Mouse (Mus musculus) 3134 (cell line): Measurements from ENCODE around the gene Mpzl3.

Source experiments
- DNase-seq: peaks from one replicate; pipeline ENCODE4 v3.0.0-alpha.2; 2011; ENCODE audit warnings: low spot score; ENCODE audit not compliant: insufficient read length; ENCODE audit errors: extremely low read depth

Gene Mpzl3

DNA sequence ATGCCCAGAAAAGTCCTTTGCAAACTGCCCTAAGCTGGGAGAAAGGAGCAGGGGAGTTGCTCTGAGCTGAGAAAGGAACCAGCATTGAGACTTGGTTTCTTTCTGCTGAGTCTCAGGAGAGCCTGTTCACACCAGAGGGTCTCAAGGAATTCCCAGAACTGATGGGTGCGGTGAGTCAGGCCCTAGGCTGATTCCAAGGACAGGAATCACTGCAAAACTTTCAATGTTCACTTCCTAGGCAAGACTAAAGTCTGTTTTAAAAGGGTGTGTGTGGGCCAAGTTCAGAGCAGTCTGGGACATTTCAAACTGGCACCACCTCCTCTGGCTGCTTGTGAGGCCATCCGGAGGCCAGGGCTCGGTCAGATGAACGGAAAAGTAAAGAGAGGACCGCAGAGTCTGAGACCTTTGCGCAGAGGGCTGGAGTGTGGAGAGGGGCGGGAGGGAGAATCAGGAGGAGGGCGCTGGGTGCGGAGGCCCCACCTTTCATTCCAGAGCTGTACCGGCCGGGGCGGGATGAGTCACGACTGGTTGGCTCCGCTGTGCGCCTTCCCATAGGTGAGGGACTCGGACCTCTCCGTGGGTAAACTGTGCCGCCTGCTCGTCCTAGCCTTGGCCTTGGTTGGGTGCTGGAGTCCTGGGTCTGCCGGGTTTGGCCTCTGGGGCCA lies 12.8 kb upstream of the Mpzl3 start:
- DNase-seq: no peak

DNA sequence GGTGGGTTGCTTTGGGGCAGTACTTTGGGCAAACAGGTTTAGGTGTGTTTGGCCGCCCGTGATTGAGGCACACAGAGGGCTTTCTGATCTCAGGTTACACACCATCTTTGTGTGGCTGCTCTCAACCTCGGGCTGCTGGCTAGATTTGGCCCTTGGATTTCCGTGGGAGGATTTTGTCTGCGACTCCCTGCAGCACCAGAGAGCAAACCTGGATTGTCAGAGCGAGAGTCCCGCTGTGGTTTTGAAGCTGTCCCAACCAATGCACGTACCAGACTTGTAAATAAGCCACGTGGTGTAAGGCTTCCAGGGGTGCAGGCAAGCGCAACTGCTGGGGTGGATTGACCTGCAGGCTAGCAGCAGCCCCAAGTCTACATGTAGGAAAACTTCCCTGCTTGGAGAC lies 12.0 kb upstream of the Mpzl3 start:
- DNase-seq: no peak

GRCm38 (mm10) chr9:45046973-45047372 lies 8.0 kb upstream of the Mpzl3 start:
- DNase-seq: no peak

DNA sequence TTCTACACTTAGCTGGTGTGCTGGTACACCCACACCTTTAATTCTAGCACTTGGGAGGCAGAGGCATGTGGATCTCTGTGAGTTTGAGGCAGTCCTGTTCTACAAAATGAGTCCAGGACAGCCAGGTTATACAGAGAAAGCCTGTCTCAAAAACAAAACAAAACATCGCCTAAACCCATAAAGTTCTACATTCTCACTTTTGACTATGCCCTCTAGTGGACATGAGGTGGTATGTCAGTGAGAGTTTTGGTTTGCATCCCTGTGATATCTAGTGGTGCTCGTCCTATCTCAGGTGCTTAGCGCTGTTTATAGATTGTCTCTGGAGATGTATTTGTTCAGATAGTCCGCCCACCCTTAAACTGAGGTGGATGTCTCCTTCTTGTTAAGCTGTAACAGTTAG lies 6.5 kb upstream of the Mpzl3 start:
- DNase-seq: no peak

GRCm38 (mm10) chr9:45049731-45050130 lies 5.3 kb upstream of the Mpzl3 start:
- no peak for DNase-seq

DNA sequence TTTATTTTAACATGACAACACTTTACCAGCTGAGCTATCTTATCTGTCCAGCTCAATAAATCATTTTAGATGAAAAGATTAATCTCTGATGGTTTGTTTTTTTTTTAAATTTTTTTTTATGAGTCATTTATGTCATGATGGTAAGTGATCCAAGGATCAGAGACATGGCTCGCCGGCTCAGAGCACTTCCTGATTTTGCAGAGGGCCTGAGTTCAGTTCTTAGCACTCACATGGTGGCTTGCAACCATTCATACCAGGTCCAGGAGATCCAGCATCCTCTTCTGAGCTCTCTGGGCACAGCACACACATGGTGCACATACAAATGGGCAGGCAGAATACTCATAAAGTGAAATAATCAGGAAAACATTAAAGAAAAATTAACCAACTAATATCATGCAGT lies 4.7 kb upstream of the Mpzl3 start:
- DNase-seq: no peak

DNA sequence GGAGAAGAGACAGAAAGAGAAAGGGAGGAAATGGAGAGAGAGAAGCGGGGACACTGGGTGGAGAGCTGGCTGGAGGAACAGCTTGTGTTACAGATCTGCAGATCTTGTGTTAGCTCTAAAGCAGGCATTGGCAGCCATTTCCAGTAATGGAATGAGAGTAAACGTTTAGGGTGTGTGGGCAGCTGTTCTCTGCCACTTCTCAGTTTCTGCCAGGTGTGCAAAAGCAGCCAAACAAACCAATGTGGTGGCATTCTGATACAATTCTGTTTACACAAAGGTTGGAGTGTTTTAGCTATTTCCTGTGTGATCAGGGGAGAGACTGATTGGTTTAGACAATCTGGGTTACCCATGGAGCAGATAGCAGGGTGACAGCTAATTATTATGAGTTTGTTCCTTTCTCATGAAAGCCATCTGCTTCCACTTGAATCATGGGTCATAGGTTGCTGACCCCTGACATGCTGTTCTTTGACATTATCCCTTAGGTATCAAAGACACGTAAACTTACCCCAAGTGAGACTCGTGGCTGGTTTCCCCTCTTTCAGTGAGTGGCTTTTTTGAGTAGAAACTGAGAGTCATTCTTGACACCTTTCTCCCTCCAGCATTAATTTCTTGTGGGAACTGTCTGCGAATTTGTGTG lies 3.4 kb downstream of the Mpzl3 start:
- no peak for DNase-seq

DNA sequence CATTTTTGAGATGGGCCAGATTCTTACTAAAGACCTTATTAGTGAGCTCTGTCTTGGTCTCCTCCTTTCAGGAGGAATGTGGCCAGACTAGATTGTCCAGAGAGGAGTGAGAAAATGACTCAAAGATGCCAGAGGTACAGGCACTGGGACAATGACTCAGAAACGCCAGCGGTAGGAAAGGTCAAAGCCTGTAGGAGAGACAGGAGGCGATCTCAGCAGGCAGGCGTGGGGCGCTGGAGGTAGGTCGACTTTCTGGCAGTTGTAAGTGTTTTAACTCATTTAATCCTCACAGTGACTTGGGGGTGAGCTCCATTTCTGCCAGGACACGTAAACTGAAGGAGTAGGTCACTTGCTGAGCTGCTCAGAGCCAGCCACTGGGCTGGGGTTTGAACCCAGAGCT lies 5.2 kb downstream of the Mpzl3 start:
- DNase-seq: no peak

DNA sequence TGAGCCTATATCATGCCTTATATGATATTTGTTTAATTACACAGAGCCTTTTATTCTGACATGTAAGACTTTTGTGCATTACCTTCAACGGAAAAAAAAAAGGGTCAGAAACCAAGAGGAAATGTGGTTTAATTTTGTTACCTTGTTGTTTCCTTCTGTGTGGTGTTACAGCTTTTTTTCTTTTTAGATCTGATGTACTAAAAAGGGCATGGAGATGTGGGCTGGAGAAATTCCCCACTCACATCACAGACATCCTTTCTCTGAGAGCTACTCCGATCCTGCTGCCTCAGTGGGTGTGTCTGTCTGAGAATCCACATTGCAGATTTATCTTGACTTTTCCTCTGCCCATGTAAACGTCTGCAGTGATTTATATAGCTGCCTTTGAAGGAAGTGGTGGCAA lies 7.7 kb downstream of the Mpzl3 start:
- no peak for DNase-seq

DNA sequence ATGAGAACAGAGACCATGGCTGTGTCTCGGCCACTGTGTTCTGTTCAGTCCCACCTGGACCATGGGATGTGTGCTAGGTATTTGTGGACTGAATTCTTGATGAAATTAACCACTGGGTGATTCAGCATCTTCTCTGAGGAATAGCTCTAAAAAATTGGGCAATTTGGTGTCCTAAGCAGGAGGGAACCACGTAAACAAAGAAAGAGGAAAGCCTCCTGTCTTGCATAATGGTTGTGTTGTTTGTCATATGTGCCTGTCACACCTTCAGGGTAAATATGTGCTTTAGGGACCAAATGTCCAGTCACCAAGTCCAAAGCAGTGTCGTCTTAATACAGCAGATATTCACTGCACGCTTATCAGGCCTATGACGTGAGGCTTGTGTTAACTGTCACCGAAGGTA lies 9.4 kb downstream of the Mpzl3 start:
- no peak for DNase-seq

GRCm38 (mm10) chr9:45066735-45067134 lies 11.7 kb downstream of the Mpzl3 start:
- DNase-seq: no peak

DNA sequence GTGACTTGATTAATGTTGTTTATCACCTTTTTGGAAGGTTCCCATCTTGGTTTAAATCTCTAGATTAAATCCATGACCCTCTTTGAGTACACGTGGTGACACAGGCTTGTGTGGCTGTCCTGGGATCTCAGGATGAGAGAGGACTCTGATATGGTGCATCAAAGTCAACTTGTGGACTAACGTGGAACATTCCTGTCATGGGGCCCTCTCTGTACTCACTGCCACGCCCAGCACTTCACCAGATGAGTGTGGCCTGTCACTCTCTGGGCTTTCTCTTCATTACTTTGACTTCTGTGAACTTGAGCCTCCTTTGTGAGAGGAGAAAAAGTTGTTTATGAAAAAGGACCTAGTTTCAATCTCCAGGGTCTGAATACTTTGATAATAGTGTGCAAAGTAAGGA lies 16.8 kb downstream of the Mpzl3 start:
- no peak for DNase-seq

- no peak for DNase-seq
Observed at GRCm38 (mm10) chr9:45077859-45078258, 22.9 kb downstream of the Mpzl3 start.

GRCm38 (mm10) chr9:45079011-45079410 lies 24.0 kb downstream of the Mpzl3 start, which contains the start of gene Jaml:
Jaml (plus strand) TSS chr9:45079183.
- no peak for DNase-seq

- DNase-seq: no peak
Observed at GRCm38 (mm10) chr9:45083132-45083531, 28.1 kb downstream of the Mpzl3 start.

DNA sequence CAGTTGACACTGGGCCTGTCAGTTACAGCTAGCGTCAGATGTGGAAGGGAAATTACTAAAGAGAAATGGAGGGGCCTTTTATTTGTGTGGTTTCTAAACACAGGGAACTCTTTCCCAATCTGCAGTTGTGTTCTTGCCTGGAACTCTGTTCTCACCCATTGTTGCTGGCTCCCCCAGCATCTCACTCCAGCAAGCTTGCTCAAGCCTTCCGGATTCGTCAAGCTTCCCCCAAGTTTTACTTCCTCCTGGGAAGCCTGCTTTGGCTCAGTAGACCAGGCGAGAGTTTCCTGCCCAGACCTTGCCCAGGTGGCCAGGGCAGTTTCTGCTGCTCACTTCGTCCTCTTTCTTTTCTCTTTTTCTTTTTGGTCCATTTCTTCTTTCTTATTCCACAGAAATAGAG lies 29.6 kb downstream of the Mpzl3 start:
- no peak for DNase-seq

DNA sequence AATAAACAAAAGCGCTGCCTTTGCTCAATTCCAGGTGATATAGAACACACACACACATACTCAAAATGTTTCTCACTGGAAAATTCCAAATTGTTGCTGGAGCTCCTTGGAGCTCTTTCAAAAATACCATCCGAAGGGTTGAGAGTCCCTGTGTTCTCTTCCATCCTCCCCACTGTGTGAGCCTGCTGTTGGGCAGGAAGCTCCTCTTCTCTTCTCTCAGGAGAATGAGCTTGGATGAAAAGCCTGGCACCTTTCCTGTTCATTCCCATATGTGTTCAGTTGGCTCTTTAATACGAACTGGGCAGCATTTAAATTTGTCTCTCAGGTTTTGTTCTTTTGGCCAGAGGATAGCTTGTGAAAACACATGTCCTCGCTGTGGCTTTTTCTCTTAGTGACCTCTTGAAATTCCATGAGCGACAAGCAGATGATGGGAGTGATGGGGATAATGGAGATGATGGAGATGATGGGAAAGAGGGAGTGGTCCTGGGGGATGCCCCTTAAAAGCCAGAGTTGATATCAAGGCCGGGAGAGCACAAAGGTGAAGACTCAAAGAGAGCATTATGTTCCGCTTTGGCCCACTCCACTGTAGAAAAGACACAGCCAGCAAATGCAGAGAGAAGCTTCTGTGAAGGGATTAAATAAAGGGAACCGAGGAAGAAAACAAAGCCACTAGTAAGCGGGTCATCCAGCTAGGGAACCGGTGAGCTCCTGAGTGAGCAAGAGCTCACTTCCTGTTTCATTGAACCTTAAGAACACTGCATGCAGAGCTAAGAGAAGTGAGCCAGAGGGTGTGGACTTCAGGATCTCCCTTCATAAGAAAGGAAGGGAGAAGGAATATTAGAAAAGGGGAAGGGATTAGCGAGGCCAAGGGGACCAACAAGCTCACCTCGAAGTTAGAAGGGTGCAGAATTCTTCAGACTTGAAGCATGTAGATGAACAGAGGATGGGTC lies 31.0 kb downstream of the Mpzl3 start:
- no peak for DNase-seq

- no peak for DNase-seq
Observed at GRCm38 (mm10) chr9:45088040-45088439, 33.1 kb downstream of the Mpzl3 start.

- DNase-seq: no peak
Observed at GRCm38 (mm10) chr9:45090811-45091210, 35.8 kb downstream of the Mpzl3 start.

GRCm38 (mm10) chr9:45092641-45093040 lies 37.7 kb downstream of the Mpzl3 start:
- no peak for DNase-seq

- DNase-seq: no peak
Observed at GRCm38 (mm10) chr9:45095149-45095937, 40.4 kb downstream of the Mpzl3 start.
